Mouse (Mus musculus): ENCODE data around the gene Creb3l1. TPM values are rescaled to one million over a fixed set of nuclear protein-coding genes. Genes with fewer than 3 reads are reported as not detected.

The Creb3l1 gene
- polyA plus RNA-seq, 1 experiment from 2014 or later = 18.7 TPM

- Histone ChIP-seq H3K27ac (no peak overlapping the region), H3K4me1 (replicated peaks) (peaks cover 81% of the 10 kb centered on the region), H3K4me3 (replicated peaks) (no peak overlapping the region), H3K4me2 (replicated peaks) (0 out of 2 replicates have a peak overlapping the region, but pooled peaks have one; percentile 11), H3K9ac (no peak overlapping the region), H3K36me3 (no peaks in the 10 kb centered on the region), H3K27me3 (replicated peaks) (no peaks in the 10 kb centered on the region), H3K9me3 (no peaks in the 10 kb centered on the region)
- WGBS = 42% methylated on average over 10 of the region's 10 CpGs
- no peak for ATAC-seq
Measured at GRCm38 (mm10) chr2:91958701-91959457, 65.4 kb downstream of the Creb3l1 start.

GRCm38 (mm10) chr2:91958049-91958448 lies 66.3 kb downstream of the Creb3l1 start:
- Histone ChIP-seq H3K4me1 (replicated peaks) (peaks cover 85% of the 10 kb centered on the region), H3K9ac (no peak overlapping the region), H3K9me3 (no peaks in the 10 kb centered on the region), H3K27me3 (replicated peaks) (no peaks in the 10 kb centered on the region), H3K4me2 (replicated peaks) (no peak overlapping the region), H3K27ac (no peak overlapping the region), H3K36me3 (no peaks in the 10 kb centered on the region), H3K4me3 (replicated peaks) (no peak overlapping the region)
- WGBS = 80% methylated on average over 8 of the region's 8 CpGs
- ATAC-seq = no peak

GRCm38 (mm10) chr2:91957096-91957495 lies 67.2 kb downstream of the Creb3l1 start:
- H3K4me2 ChIP-seq (replicated peaks) = peak overlapping the region; percentile 41
- 14% methylated on average over 4 of the region's 4 CpGs for WGBS

GRCm38 (mm10) chr2:91955875-91956274 lies 68.4 kb downstream of the Creb3l1 start:
- Histone ChIP-seq H3K27me3 (replicated peaks) (no peaks in the 10 kb centered on the region), H3K36me3 (no peaks in the 10 kb centered on the region), H3K4me2 (replicated peaks) (no peak overlapping the region), H3K4me1 (replicated peaks) (peaks cover 70% of the 10 kb centered on the region), H3K4me3 (replicated peaks) (no peak overlapping the region), H3K27ac (peak overlapping the region; percentile 32), H3K9ac (no peak overlapping the region), H3K9me3 (no peaks in the 10 kb centered on the region)
- WGBS = 83% methylated on average over 6 of the region's 6 CpGs
- no peak for ATAC-seq

More at GRCm38 (mm10) chr2:91957096-91957495, 67.2 kb downstream of the Creb3l1 start:
- H3K27ac ChIP-seq = 0 out of 2 replicates have a peak overlapping the region, but pooled peaks have one; percentile 17
- H3K9me3 ChIP-seq = no peaks in the 10 kb centered on the region
- H3K4me1 ChIP-seq (replicated peaks) = peaks cover 80% of the 10 kb centered on the region
- no peak overlapping the region for H3K4me3 ChIP-seq (replicated peaks)
- 0 out of 2 replicates have a peak overlapping the region, but pooled peaks have one; percentile 11 for H3K9ac ChIP-seq
- peak; percentile 42 for ATAC-seq
- H3K36me3 ChIP-seq = no peaks in the 10 kb centered on the region
- no peaks in the 10 kb centered on the region for H3K27me3 ChIP-seq (replicated peaks)

- ATAC-seq = no peak
- H3K27ac ChIP-seq = 0 out of 2 replicates have a peak overlapping the region, but pooled peaks have one; percentile 44
- no peak overlapping the region for H3K9ac ChIP-seq
- peaks cover 71% of the 10 kb centered on the region for H3K4me1 ChIP-seq (replicated peaks)
- no peaks in the 10 kb centered on the region for H3K27me3 ChIP-seq (replicated peaks)
- 64% methylated on average over 4 of the region's 4 CpGs for WGBS
- H3K4me3 ChIP-seq (replicated peaks) = no peak overlapping the region
- H3K36me3 ChIP-seq = no peaks in the 10 kb centered on the region
- H3K4me2 ChIP-seq (replicated peaks) = no peak overlapping the region
- no peaks in the 10 kb centered on the region for H3K9me3 ChIP-seq
Measured at GRCm38 (mm10) chr2:91955121-91955591, 69.1 kb downstream of the Creb3l1 start.

GRCm38 (mm10) chr2:91953825-91954224 lies 70.5 kb downstream of the Creb3l1 start:
- H3K27ac ChIP-seq = peak overlapping the region; percentile 45
- no peaks in the 10 kb centered on the region for H3K36me3 ChIP-seq
- no peaks in the 10 kb centered on the region for H3K27me3 ChIP-seq (replicated peaks)
- no peaks in the 10 kb centered on the region for H3K9me3 ChIP-seq
- H3K4me2 ChIP-seq (replicated peaks) = no peak overlapping the region
- no peak overlapping the region for H3K9ac ChIP-seq
- H3K4me3 ChIP-seq (replicated peaks) = no peak overlapping the region
- WGBS = 11% methylated on average over 5 of the region's 5 CpGs
- ATAC-seq = 0 out of 2 replicates have a peak, but pooled peaks have one; percentile 24
- H3K4me1 ChIP-seq (replicated peaks) = peaks cover 71% of the 10 kb centered on the region

- H3K4me1 ChIP-seq (replicated peaks) = peaks cover 67% of the 10 kb centered on the region
- H3K4me3 ChIP-seq (replicated peaks) = no peak overlapping the region
- H3K4me2 ChIP-seq (replicated peaks) = peak overlapping the region; percentile 48
- H3K9me3 ChIP-seq = no peaks in the 10 kb centered on the region
- no peaks in the 10 kb centered on the region for H3K27me3 ChIP-seq (replicated peaks)
- peak overlapping the region; percentile 22 for H3K9ac ChIP-seq
- no peaks in the 10 kb centered on the region for H3K36me3 ChIP-seq
- WGBS = 18% methylated on average over 15 of the region's 15 CpGs
- peak overlapping the region; percentile 75 for H3K27ac ChIP-seq
- ATAC-seq = peak; percentile 58
Measured at GRCm38 (mm10) chr2:91950275-91951085, 73.8 kb downstream of the Creb3l1 start.

GRCm38 (mm10) chr2:91949411-91950274 lies 74.7 kb downstream of the Creb3l1 start:
- Histone ChIP-seq H3K9ac (peak overlapping the region; percentile 22), H3K27ac (peak overlapping the region; percentile 75), H3K4me3 (replicated peaks) (no peak overlapping the region), H3K9me3 (no peaks in the 10 kb centered on the region), H3K36me3 (no peaks in the 10 kb centered on the region), H3K27me3 (replicated peaks) (no peaks in the 10 kb centered on the region), H3K4me1 (replicated peaks) (peaks cover 66% of the 10 kb centered on the region), H3K4me2 (replicated peaks) (peak overlapping the region; percentile 48)
- WGBS = 69% methylated on average over 17 of the region's 17 CpGs
- ATAC-seq = peak; percentile 11

- WGBS = 66% methylated on average over 3 of the region's 3 CpGs
- no peak overlapping the region; the same call in 1 of the 2 replicates for H3K27ac ChIP-seq
- no peak overlapping the region for H3K4me3 ChIP-seq (replicated peaks)
- peaks cover 64% of the 10 kb centered on the region for H3K4me1 ChIP-seq (replicated peaks)
- H3K4me2 ChIP-seq (replicated peaks) = no peak overlapping the region
- H3K9me3 ChIP-seq = no peaks in the 10 kb centered on the region
- H3K36me3 ChIP-seq = no peaks in the 10 kb centered on the region
- H3K9ac ChIP-seq = no peak overlapping the region
- ATAC-seq = no peak
- no peaks in the 10 kb centered on the region for H3K27me3 ChIP-seq (replicated peaks)
Measured at GRCm38 (mm10) chr2:91948792-91949241, 75.5 kb downstream of the Creb3l1 start.

- Histone ChIP-seq H3K27me3 (replicated peaks) (no peaks in the 10 kb centered on the region), H3K27ac (0 out of 2 replicates have a peak overlapping the region, but pooled peaks have one; percentile 45)
Measured at GRCm38 (mm10) chr2:91948151-91948509, 76.2 kb downstream of the Creb3l1 start.

GRCm38 (mm10) chr2:91947397-91948150 lies 76.7 kb downstream of the Creb3l1 start:
- no peaks in the 10 kb centered on the region for H3K36me3 ChIP-seq
- H3K27ac ChIP-seq = peak overlapping the region; percentile 45
- H3K4me2 ChIP-seq (replicated peaks) = peak overlapping the region; percentile 17; the same call in 1 of the 2 replicates
- H3K4me1 ChIP-seq (replicated peaks) = peaks cover 58% of the 10 kb centered on the region
- 60% methylated on average over 11 of the region's 11 CpGs for WGBS
- no peaks in the 10 kb centered on the region for H3K27me3 ChIP-seq (replicated peaks)
- H3K9me3 ChIP-seq = no peaks in the 10 kb centered on the region
- peak; percentile 34 for ATAC-seq
- H3K9ac ChIP-seq = 0 out of 2 replicates have a peak overlapping the region, but pooled peaks have one; percentile 0
- H3K4me3 ChIP-seq (replicated peaks) = no peak overlapping the region

More at GRCm38 (mm10) chr2:91948151-91948509, 76.2 kb downstream of the Creb3l1 start:
- 64% methylated on average over 6 of the region's 6 CpGs for WGBS
- 0 out of 2 replicates have a peak overlapping the region, but pooled peaks have one; percentile 0 for H3K9ac ChIP-seq
- H3K9me3 ChIP-seq = no peaks in the 10 kb centered on the region
- peak overlapping the region; percentile 17; the same call in 1 of the 2 replicates for H3K4me2 ChIP-seq (replicated peaks)
- no peaks in the 10 kb centered on the region for H3K36me3 ChIP-seq
- H3K4me1 ChIP-seq (replicated peaks) = peaks cover 58% of the 10 kb centered on the region
- ATAC-seq = no peak
- H3K4me3 ChIP-seq (replicated peaks) = no peak overlapping the region

Data from intestine, embryonic 15.5 days (tissue).